29 mouse cellular contexts compared by ENCODE assay signal in genomic region chr6:97961776-97962175, GRCm38 (mm10).
DNase-seq lines count a peak whose midpoint lies in the region; ATAC-seq and TF ChIP-seq lines count a peak whose summit lies in the region.
"Had no signal": no experiment of that assay in that cellular context is flagged by ENCODE, and none has a peak within 500 bp of the region (broad histone marks: within the 10 kb centered on the region; RNA-seq: fewer than 3 reads in every experiment).

No protein-coding gene starts in this region.

- no peak for ATAC-seq in kidney, embryonic 15.5 days (replicated peaks; ENCODE audit: low FRiP score)
- ATAC-seq: activated CD4-positive, CD25-positive, alpha-beta regulatory T cell, adult 4 months; forebrain, embryonic 14.5 days; forebrain, postnatal 0 days; hindbrain, postnatal 0 days; inflammation-experienced regulatory T-cells, adult 6 months; intestine, embryonic 16.5 days; Patski had no signal

- no peak for TF ChIP-seq CTCF in E14TG2a.4 (conservative IDR thresholded peaks at IDR 0.05; ENCODE audit: low read length)

- DNase-seq in 3T3-L1 (ENCODE audit: low read depth, low spot score) = peak; percentile 24
- DNase-seq in ES-E14 (ENCODE audit: low read depth, low spot score) = peak; percentile 60
- peak; percentile 88 for DNase-seq in ZHBTc4 (ENCODE audit: low read depth, low spot score)
- no peak for DNase-seq in cerebellum, adult 8-10 months
- DNase-seq in testis, postnatal 14 days (ENCODE audit: low spot score) = no peak
- no peak for DNase-seq in thymus, postnatal 4 days
- DNase-seq: adrenal gland, adult 8-10 months; adrenal gland, postnatal 25 days; B cell, adult 2 months; cerebellum, adult 11-12 months; cerebellum, adult 9-10 months; cerebellum, postnatal 14 days; forebrain, postnatal 0 days; gastrocnemius, postnatal 25 days; heart, adult 2 months; kidney, adult 18-20 months had no signal

- H3K27ac ChIP-seq in ES-E14 (ENCODE audit: insufficient read depth, low read depth, low read length, poor library complexity, severe bottlenecking) = peak overlapping the region; percentile 95
- no peak overlapping the region for H3K27ac ChIP-seq in kidney, embryonic 15.5 days
- H3K27ac ChIP-seq: embryonic facial prominence, embryonic 12.5 days; embryonic facial prominence, embryonic 15.5 days; heart, adult 2 months; heart, embryonic 15.5 days; hindbrain, embryonic 14.5 days; hindbrain, postnatal 0 days had no signal

- H3K9me3 ChIP-seq in E14TG2a.4 (ENCODE audit: low read length) (peaks cover 32% of the 10 kb centered on the region), ES-E14 (ENCODE audit: control insufficient read depth, insufficient read depth, low read depth, low read length) (no peaks in the 10 kb centered on the region)
- no peaks in the 10 kb centered on the region for H3K9me3 ChIP-seq in kidney, embryonic 15.5 days (replicated peaks)
- H3K9me3 ChIP-seq: embryonic facial prominence, embryonic 12.5 days; embryonic facial prominence, embryonic 15.5 days; heart, embryonic 15.5 days had no signal

- H3K4me3 ChIP-seq in E14TG2a.4 (replicated peaks; ENCODE audit: low read length) (peak overlapping the region; percentile 41), ES-E14 (ENCODE audit: insufficient read depth in 1 of 2, low read depth in 1 of 2, low read length in 2 of 2, poor library complexity in 1 of 2, severe bottlenecking in 1 of 2) (no peak overlapping the region)
- no peak overlapping the region for H3K4me3 ChIP-seq in kidney, embryonic 15.5 days (replicated peaks)
- H3K4me3 ChIP-seq: embryonic facial prominence, embryonic 12.5 days; embryonic facial prominence, embryonic 15.5 days; heart, adult 2 months; heart, embryonic 15.5 days had no signal

- H3K27me3 ChIP-seq in E14TG2a.4 (ENCODE audit: insufficient read depth, low read length) = no peaks in the 10 kb centered on the region
- no peaks in the 10 kb centered on the region for H3K27me3 ChIP-seq in kidney, embryonic 15.5 days
- H3K27me3 ChIP-seq: embryonic facial prominence, embryonic 12.5 days; embryonic facial prominence, embryonic 15.5 days; heart, embryonic 15.5 days; Patski had no signal

- H3K4me1 ChIP-seq in E14TG2a.4 (replicated peaks; ENCODE audit: low read depth, low read length) = peaks cover 54% of the 10 kb centered on the region
- peaks cover 7 to 15% of the 10 kb centered on the region in 2 experiments; a peak in 3 of 4 replicates for H3K4me1 ChIP-seq in ES-E14 (ENCODE audit: control insufficient read depth in 2 of 2, insufficient read depth in 2 of 2, low read length in 2 of 2, poor library complexity in 1 of 2)
- peaks cover 27% of the 10 kb centered on the region for H3K4me1 ChIP-seq in kidney, embryonic 15.5 days
- H3K4me1 ChIP-seq: embryonic facial prominence, embryonic 15.5 days had no signal

- H3K9ac ChIP-seq in ES-E14 (ENCODE audit: insufficient read depth, low read depth, low read length, poor library complexity, severe bottlenecking) = no peak overlapping the region; the same call in 1 of the 2 replicates
- no peak overlapping the region for H3K9ac ChIP-seq in kidney, embryonic 15.5 days
- H3K9ac ChIP-seq: embryonic facial prominence, embryonic 12.5 days; embryonic facial prominence, embryonic 15.5 days; forebrain, postnatal 0 days; heart, embryonic 15.5 days; hindbrain, embryonic 14.5 days had no signal

- H3K36me3 ChIP-seq in E14TG2a.4 (ENCODE audit: insufficient read depth, low read length) (peaks cover 35% of the 10 kb centered on the region), ES-E14 (ENCODE audit: control insufficient read depth, insufficient read depth, low read length, poor library complexity, severe bottlenecking) (peaks cover 2% of the 10 kb centered on the region; the same call in 1 of the 2 replicates)
- no peaks in the 10 kb centered on the region for H3K36me3 ChIP-seq in kidney, embryonic 15.5 days
- H3K36me3 ChIP-seq: embryonic facial prominence, embryonic 12.5 days; embryonic facial prominence, embryonic 15.5 days; heart, embryonic 15.5 days had no signal

- 36% methylated on average over 2 of the region's 2 CpGs for WGBS in kidney, embryonic 15.5 days

- no peak overlapping the region for H3K4me2 ChIP-seq in kidney, embryonic 15.5 days
- H3K4me2 ChIP-seq: embryonic facial prominence, embryonic 12.5 days; embryonic facial prominence, embryonic 15.5 days; heart, embryonic 11.5 days; heart, embryonic 15.5 days; hindbrain, embryonic 14.5 days had no signal

- in situ Hi-C loops in ES-E14 (cut with MboI; ENCODE audit: low sequenced_read_pairs in 2 of 2, unreplicated experiment in 2 of 2) = no loop called here

TF ChIP-seq in ES-E14, 5 proteins besides CTCF, POLR2A, EP300 and RAD21:
- TF ChIP-seq HCFC1 (IDR thresholded peaks at IDR 0.05; ENCODE audit: borderline replicate concordance, insufficient read depth, low read length) = no peak
- no peak for TF ChIP-seq ZC3H11A (IDR thresholded peaks at IDR 0.05; ENCODE audit: borderline replicate concordance, low read depth, low read length)
- no peak for TF ChIP-seq ZNF384 (IDR thresholded peaks at IDR 0.05; ENCODE audit: low read depth, low read length)
- TF ChIP-seq MAFK (IDR thresholded peaks at IDR 0.05; ENCODE audit: insufficient read depth, low read depth, low read length) = no peak
- TF ChIP-seq CHD2 (IDR thresholded peaks at IDR 0.05; ENCODE audit: low read depth, low read length) = no peak

Comparison
In these comparisons a context has a peak if more than half of its experiments do, and no peak if none do; other contexts are left out.
1. DNase-seq: peak in 3T3-L1 (single experiment), ES-E14 (single experiment) and ZHBTc4 (single experiment); none in cerebellum, adult 8-10 months (single experiment), testis, postnatal 14 days (single experiment) and thymus, postnatal 4 days (single experiment).